Mouse (Mus musculus) NIH3T3 (cell line): Measurements from ENCODE around the gene Tex13b.
"Not testable (repeated sequence)": the region's sequence is repeated elsewhere in the genome, so short reads cannot be mapped to it uniquely, and the experiment has no call there.

Source experiments
- DNase-seq: peaks from one replicate; pipeline ENCODE4 v3.0.0-alpha.2; 2012; ENCODE audit warnings: low read depth

The Tex13b gene

DNA sequence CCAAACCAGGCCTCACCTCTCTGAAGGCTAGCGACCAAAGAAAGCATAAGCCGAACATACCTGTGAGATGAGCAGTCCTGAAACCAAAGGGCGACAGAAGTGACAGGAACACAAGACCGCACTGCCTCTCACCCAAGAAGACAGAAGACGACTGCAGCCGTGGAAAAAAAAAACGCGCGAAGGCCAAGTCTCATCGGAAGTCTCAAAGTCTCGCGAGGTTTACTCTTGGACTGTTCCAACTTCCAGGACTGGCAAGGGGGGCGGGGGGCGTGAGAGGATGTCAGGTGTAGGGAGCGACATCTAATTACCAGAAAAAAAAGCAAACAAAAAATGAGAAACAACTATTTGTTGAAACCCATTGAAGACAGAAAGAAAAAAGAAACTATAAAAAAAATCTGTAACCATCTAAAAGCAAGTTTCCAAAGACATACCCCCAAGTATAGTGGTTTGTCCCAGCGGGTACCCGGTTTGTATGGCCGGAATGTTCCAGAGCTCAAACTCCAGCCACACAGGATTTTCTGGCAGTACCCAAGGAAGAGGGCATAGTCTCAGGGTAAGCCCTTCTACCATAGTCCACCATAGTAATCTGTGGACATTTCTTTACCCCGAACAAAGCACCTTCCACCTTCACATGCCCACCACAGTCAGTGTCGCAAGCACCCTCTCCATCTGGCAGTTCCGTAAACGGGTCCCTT, at the start of gene Tex13b:
TSS of gene Tex13b (minus strand) at position 122 of the 695 bp plus-strand sequence.
- DNase-seq, result no peak

DNA sequence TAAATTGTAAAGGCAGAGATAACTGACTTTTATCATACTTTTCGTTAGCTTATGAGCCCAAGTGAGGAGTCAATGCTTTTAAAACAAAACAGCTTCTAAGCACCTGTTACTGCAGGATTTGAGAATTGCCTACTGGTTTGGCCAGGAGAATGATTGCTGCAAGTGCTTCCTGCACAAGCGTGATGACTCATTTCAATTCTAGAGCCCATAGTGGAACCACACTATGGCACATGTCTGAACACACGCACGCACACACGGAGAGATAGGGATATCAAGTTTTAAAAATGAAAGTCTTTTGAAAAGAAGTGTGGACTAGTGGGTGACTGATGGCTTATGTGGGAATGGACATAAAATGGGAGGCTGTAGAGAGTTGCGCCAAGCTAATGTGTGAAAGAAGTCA, 49.5 kb upstream of the Tex13b start:
- no peak for DNase-seq

DNA sequence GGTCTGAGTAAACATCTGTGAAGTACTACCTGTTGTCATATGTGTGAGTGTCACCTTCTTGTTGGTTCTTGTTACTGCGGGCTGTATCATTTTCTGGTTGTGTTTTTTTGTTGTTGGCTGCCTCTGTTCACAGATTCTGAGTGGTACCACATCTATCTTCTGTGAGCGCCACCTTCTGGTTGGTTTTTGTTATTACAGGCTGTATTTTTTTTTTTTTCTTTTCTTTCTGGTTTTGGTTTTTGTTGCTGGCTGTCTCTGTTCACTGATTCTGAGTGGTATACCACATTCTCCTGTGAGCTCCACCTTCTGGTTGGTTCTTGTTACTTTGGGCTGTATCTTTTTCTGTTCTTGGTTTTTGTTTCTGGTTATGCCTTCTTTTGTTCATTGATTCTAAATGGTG, 44.2 kb upstream of the Tex13b start:
- peak; percentile 67 for DNase-seq

DNA sequence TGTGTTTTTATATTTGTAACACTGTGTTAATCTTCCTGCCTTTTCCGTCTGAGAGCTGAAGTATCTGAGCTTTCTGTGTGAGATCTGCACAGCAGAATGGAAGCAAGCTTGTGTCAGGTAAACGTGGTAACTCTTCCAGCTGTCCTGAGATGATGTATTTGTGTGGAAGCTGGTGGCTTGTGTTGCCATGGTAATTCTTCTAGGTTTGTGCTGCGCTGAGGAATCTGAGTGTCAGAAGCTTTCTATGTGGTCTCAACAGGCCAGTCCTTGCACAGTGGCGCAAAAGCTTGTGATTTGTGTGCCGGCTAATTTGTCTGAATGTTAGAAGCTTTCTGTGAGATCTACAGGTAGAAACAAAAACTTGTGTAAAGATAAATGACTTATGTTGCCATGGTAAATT, 43.8 kb upstream of the Tex13b start:
- not testable (repeated sequence) for DNase-seq

DNA sequence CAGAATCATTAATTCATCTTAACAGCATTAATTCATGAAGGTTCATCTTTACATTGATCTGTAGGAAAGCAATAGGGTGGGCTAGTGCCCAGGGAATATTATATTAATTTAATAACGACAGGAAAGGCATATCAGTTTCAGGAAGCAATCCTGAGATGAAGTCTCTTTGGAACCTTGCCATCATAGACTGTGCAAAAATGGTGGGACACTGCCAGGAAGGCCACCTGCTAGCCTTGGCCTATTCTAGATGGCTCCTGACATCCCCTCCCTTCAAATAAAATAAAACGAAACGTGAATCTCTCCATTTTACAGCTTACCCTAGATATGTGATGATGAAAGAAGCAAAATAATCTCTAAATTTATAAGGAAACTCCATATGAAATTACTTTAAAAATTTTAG, 41.3 kb upstream of the Tex13b start:
- DNase-seq, result no peak

DNA sequence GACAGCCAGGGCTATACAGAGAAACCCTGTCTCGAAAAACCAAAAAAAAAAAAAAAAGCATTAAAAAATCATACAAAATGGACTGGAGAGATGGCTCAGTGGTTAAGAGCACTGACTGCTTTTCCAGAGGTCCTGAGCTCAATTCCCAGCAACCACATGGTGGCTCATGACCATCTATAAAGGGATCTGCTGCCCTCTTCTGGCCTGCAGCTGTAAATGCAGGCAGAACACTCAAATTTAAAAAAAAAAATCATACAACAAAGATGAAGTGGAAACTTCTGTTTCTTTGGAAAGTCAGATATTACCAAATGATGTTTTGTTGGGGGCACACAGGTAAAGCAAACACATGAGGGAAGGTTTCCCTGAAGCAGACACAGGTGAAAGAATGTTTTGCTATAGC, 32.2 kb upstream of the Tex13b start:
- DNase-seq, result peak; percentile 24

DNA sequence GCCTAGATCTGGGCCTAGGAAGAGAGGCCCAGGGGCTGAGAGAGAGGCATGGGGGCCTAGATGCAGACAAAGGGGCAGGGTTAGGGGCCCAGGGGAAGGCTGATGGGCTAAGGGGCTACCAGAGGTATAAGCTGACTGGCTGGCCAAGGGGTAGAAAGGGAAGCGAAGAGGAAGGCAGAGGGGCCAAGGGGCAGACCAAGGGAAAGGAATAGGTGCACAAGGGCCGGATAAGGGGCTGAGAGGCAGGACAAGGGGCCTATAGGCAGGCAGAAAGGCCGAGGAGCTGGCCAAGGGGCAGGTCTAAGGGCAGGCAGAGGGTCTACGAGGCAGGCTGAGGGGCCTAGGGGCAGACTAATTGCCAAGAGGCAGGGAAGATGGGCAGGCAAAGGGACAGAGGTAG, 26.7 kb upstream of the Tex13b start:
- DNase-seq, result no peak

DNA sequence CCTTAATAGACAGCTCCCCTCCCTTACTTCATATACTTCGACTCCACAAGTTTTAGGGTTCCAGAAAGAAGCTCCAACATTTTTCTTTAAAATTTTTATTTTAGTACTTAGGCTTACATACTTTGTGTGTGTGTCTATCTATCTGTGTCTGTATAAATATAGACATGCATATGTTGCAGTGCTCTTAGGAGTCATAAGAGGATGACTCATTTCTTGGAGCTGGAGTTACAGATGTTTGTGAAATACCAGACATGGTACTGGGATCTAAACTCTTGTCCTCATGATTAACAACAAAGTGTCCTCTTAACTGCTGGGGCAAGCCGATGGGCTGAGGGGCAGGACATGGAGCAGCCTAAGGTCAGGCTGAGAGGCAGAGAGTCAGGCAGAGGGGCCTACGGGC, 24.8 kb upstream of the Tex13b start:
- DNase-seq, result peak; percentile 35

DNA sequence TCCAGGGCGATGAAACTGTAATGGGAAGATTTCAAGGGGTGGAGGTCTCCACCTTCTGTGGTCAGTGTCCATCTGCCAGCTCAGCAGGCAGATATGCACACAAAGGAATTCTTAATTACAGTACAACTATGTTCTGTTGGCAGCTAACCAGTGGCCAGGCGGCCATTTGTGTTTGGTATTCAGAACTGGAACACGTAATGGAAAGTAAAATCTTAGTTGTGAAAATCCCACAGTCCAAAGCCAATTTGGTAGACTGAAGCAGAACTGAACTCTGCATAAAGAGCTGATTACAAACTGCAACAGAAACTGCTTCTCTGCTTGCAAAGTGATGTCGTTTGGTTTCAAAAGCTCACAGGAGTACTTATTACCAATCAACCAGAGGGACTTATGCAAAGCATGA, 18.5 kb upstream of the Tex13b start:
- peak; percentile 66 for DNase-seq

DNA sequence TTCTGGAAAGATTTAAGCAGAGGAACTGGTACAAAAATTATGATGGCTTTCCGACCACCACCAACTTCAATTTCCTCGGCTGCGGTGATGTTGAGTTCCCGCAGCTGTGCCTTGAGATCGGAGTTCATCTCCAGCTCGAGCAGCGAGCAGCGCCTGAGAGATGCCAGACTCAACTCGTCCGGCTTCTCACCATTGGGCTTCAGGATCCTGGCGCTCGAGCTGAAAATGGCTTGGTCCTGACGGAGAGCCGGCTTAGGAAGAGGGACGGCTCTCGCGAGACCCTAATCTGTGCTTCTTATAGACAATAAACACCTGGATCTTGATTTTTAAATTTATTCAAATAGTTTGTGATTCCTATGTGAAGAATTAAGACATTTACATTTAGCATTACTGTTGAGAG, 9.1 kb upstream of the Tex13b start:
- no peak for DNase-seq

DNA sequence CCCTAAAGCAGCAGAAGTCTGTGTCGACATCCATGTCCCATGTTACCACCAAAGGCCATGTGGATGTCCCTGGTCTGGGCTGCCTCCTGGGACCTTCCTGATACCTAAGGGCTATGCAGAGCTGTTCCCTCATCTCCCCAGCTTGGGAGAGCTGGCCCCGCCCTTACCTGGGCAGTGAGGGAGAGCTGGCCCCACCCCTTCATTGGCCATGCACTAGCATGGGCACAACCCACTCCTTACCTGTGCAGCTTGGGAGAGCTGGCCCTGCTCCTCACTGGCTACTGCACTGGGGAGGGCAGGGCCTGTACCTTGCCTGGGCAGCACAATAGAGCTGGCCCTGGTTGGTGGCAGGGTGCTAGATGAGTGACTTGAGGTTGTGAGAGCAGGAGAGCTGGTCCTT, 7.9 kb downstream of the Tex13b start:
- no peak for DNase-seq

DNA sequence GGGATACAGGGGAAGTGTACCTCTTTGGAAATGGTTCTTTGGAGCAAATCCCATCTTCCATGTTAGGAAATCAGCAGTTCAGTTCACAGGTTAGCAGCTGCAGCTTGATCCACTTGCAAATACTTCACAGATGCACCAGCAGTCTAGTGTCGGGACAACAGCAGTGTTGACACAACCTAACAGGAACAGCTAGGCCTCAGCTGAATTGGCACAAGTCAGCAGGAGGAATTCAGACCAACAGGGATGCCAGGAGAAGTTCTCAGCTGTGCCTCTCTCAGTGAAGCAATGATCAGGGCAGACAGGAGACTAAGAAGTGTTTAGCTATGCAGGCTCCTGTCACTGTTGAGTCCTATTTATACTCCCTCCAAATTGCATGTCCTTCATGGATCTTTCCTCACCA, 43.4 kb downstream of the Tex13b start:
- peak; percentile 11 for DNase-seq
